Mouse (Mus musculus) ES-E14 (cell line): Measurements from ENCODE around the gene P3h1. TPM values are rescaled to one million over a fixed set of nuclear protein-coding genes. Genes with fewer than 3 reads are reported as not detected.

ENCODE experiments used
- DNase-seq: peaks from one replicate; pipeline ENCODE4 v3.0.0-alpha.2; 2013; ENCODE audit warnings: low read depth, low spot score
- H3K27ac ChIP-seq: 2 replicates; pipeline ENCODE4 v1.5.1; 2012; ENCODE audit warnings: low read depth, mild to moderate bottlenecking, low read length, moderate library complexity, mixed read lengths; ENCODE audit not compliant: poor library complexity, insufficient read depth, severe bottlenecking
- H3K36me3 ChIP-seq: 2 replicates; pipeline ENCODE4 v1.6.1; 2012; ENCODE audit warnings: mild to moderate bottlenecking, low read length, moderate library complexity, mixed read lengths; ENCODE audit not compliant: control insufficient read depth, poor library complexity, insufficient read depth, severe bottlenecking
- H3K4me1 ChIP-seq, 2 experiments: fragments of 150-350 bp in 1 of 2; sonication (generic) in 1 of 2; 2 replicates each; pipeline ENCODE4 v1.6.1; 2012; ENCODE audit warnings: low read length in 2 of 2, mild to moderate bottlenecking in 1 of 2, mixed read lengths in 1 of 2; ENCODE audit not compliant: control insufficient read depth in 2 of 2, insufficient read depth in 2 of 2, poor library complexity in 1 of 2
- H3K4me3 ChIP-seq, 2 experiments: fragments of 150-350 bp in 1 of 2; sonication (generic) in 1 of 2; 2 replicates each; pipeline ENCODE4 v1.5.1; 2012; ENCODE audit warnings: low read length in 2 of 2, low read depth in 1 of 2, mild to moderate bottlenecking in 1 of 2, mixed read lengths in 1 of 2; ENCODE audit not compliant: insufficient read depth in 1 of 2, poor library complexity in 1 of 2, severe bottlenecking in 1 of 2
- H3K9ac ChIP-seq: 2 replicates; pipeline ENCODE4 v1.6.1; 2012; ENCODE audit warnings: low read depth, mild to moderate bottlenecking, low read length, mixed read lengths; ENCODE audit not compliant: poor library complexity, insufficient read depth, severe bottlenecking
- H3K9me3 ChIP-seq: fragments of 150-350 bp; sonication (generic); 2 replicates; pipeline ENCODE4 v1.6.1; 2012; ENCODE audit warnings: low read depth, mild to moderate bottlenecking, low read length; ENCODE audit not compliant: control insufficient read depth, insufficient read depth
- CHD2 ChIP-seq: IDR thresholded peaks from 2 replicates; pipeline ENCODE4 v1.6.1; 2014; ENCODE audit warnings: mild to moderate bottlenecking, low read depth, low read length, inconsistent platforms
- HCFC1 ChIP-seq: IDR thresholded peaks from 2 replicates; pipeline ENCODE4 v1.6.1; 2012; ENCODE audit warnings: low read length, inconsistent platforms, borderline replicate concordance; ENCODE audit not compliant: insufficient read depth
- MAFK ChIP-seq: IDR thresholded peaks from 2 replicates; pipeline ENCODE4 v1.6.1; 2014; ENCODE audit warnings: mild to moderate bottlenecking, low read depth, low read length, inconsistent platforms; ENCODE audit not compliant: insufficient read depth
- ZC3H11A ChIP-seq: IDR thresholded peaks from 2 replicates; pipeline ENCODE4 v1.6.1; 2012; ENCODE audit warnings: low read depth, mild to moderate bottlenecking, inconsistent platforms, low read length, borderline replicate concordance
- ZNF384 ChIP-seq: IDR thresholded peaks from 2 replicates; pipeline ENCODE4 v1.6.1; 2012; ENCODE audit warnings: low read depth, low read length, inconsistent platforms
- in situ Hi-C, 2 experiments: fragments of 600-800 bp; cut with MboI; formaldehyde crosslinking; loops; one replicate each; pipeline ENCODE4 v1.15.1; 2025; ENCODE audit warnings: low sequenced_read_pairs in 2 of 2, inconsistent platforms in 1 of 2; ENCODE audit not compliant: unreplicated experiment in 2 of 2
- total RNA-seq: library from RNA; depleted of rRNA; stranded (reverse); fragments of 300-350 nt; gene quantifications from 2 replicates; pipeline ENCODE4 v1.2.3, GENCODE M21; 2012

Gene P3h1
- total RNA-seq, 1 experiment: 61.9 TPM

DNA sequence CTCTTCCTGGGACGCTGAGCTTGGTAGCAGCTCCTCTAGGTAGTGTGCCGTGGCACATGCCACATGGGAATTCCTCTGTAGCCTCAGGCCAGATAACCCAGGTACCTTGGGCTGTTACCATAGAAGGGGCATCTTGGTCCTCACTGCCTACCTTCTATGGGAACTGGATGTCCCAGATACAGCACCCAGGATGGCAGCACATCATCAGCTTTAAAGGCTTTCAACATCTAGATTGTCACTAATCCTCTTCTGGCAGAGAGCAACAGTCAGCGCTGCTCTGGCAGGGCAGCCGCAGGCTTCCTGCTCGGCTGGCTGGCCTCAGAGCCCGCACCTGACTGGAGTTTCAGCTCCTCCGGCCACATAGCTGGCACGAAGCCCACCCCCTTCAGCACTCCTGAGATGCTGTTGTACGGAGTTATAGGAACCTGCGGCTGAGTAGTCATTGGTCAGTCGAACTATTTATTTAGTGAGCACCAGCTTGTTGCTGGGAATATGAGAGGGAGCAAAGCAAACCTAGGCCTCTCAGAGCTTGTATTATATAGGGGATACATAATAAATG lies 15.8 kb downstream of the P3h1 start:
- H3K9ac ChIP-seq: no peak overlapping the region
- H3K27ac ChIP-seq: no peak overlapping the region
- no peak for TF ChIP-seq HCFC1
- no peak for TF ChIP-seq MAFK
- no peak for TF ChIP-seq ZNF384
- TF ChIP-seq CHD2: no peak
- no peak for TF ChIP-seq ZC3H11A
- no peaks in the 10 kb centered on the region for H3K9me3 ChIP-seq
- H3K4me1 ChIP-seq: peaks cover 0 to 26% of the 10 kb centered on the region in 2 experiments; a peak in 2 of 4 replicates
- in situ Hi-C loops: no loop called here
- no peak for DNase-seq
- H3K36me3 ChIP-seq: peaks cover 5% of the 10 kb centered on the region; the same call in 1 of the 2 replicates
- no peak overlapping the region for H3K4me3 ChIP-seq

DNA sequence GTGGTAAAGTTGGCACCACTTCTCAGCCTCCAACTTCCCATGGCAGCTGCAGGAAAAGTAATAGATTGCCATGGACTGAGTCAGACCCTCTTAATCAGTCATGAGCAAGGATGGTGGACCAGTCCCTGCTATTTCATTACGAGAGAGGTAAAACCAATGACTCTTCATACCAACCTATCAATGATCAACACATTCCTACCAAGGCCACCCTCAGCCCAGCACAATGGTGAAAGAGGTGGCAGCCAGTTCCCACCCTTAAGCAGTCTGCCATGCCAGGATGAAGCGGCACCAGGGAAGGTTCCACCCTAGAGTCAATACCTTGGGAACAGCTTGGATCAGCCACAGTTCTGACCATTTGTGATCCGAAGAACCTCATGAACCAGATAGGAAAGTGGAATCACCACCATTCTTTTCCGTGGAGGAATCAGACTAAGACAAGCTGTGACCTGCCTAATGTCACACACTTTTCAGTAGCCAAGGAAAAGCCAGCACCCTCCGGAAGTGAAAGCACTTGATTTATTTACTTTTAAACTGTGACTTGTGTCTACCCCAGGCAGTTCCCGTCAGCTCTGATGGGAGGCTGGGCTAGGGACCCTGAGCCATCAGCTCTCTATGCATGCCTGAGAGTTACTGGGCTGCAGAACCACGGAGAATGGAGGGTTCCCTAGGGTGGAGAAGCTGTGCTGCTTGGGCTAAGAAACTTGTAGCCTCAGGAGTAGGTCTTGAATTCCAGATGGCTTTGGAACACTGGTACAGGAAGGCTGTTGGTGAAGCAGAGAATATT lies 19.5 kb downstream of the P3h1 start:
- no peaks in the 10 kb centered on the region for H3K9me3 ChIP-seq
- no peak overlapping the region for H3K9ac ChIP-seq
- TF ChIP-seq CHD2: no peak
- TF ChIP-seq ZNF384: no peak
- TF ChIP-seq ZC3H11A: no peak
- TF ChIP-seq MAFK: no peak
- no peak for TF ChIP-seq HCFC1
- no peak overlapping the region for H3K4me3 ChIP-seq
- no peak overlapping the region for H3K27ac ChIP-seq
- in situ Hi-C loops: no loop called here
- peaks cover 2% of the 10 kb centered on the region; the same call in 1 of the 2 replicates for H3K36me3 ChIP-seq
- no peak for DNase-seq
- H3K4me1 ChIP-seq: peaks cover 0 to 11% of the 10 kb centered on the region in 2 experiments; a peak in 2 of 4 replicates

DNA sequence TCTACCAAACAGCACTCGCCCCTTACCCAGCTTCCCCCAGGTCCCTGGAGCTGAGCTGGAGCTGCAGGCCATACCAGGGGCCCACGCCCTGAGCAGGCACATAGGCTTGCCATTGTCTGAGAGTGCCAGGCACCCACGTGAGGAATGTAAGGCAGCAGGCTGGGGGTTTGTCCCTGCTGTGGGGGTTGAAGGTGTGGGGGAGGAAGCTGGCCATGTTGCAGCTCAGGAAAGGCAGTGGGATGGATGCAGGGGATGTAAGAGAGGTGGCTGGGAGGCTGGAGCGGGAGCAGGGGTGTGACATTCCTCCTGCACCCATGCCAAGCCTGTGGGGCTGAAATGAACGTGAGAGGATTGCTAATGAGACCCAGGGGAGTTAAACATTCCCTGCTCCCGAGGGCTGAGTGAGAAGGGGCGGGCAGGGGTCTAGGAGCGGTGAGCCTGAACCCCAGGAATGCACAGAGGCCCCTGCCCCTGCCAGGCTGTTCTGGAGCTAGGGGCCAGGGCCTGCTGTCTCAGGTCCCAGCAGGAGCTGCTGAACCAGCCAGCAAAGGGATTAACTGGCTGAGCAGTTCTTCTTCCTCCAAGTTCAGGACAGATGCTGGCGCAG lies 21.4 kb downstream of the P3h1 start:
- no peak for DNase-seq
- in situ Hi-C loops: no loop called here
- Histone ChIP-seq H3K4me1 (peaks cover 0 to 3% of the 10 kb centered on the region in 2 experiments; a peak in 1 of 4 replicates), H3K4me3 (no peak overlapping the region), H3K9me3 (no peaks in the 10 kb centered on the region), H3K27ac (no peak overlapping the region), H3K36me3 (no peaks in the 10 kb centered on the region), H3K9ac (no peak overlapping the region)
- TF ChIP-seq MAFK: no peak
- no peak for TF ChIP-seq ZNF384
- no peak for TF ChIP-seq HCFC1
- TF ChIP-seq CHD2: no peak
- TF ChIP-seq ZC3H11A: no peak

DNA sequence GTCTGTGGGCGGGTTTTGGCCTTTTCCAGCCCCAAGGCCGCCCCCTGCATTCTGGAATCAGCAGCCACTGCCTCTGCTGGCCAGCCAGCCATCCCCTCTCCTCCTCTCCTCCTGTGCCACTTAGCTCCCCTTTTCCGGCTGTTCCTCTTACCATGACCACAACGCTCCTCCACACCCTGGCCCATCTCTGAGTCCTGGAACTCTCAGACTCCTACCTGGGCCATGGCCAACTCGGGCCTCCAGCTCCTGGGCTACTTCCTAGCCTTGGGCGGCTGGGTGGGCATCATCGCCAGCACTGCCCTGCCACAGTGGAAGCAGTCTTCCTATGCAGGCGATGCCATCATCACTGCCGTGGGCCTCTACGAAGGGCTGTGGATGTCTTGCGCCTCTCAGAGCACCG lies 22.6 kb downstream of the P3h1 start, which contains the start of gene Cldn19:
Gene Cldn19, plus strand, starts transcription at position 64 of the 400 bp plus-strand sequence.
- TF ChIP-seq ZNF384 (no peak), ZC3H11A (no peak), HCFC1 (no peak), CHD2 (no peak), MAFK (no peak)
- H3K27ac ChIP-seq: no peak within 1 kb of the TSS; the same call in 1 of the 2 replicates
- peaks cover 0 to 10% of the 10 kb centered on the region in 2 experiments; a peak in 1 of 4 replicates for H3K4me1 ChIP-seq
- H3K9ac ChIP-seq: peak within 1 kb of the TSS; percentile 60; the same call in 1 of the 2 replicates
- no peak for DNase-seq
- H3K9me3 ChIP-seq: no peaks in the 10 kb centered on the region
- peak within 1 kb of the TSS; percentile 63 to 68 for H3K4me3 ChIP-seq
- H3K36me3 ChIP-seq: no peaks in the 10 kb centered on the region
- in situ Hi-C loops: no loop called here
